9 mouse cellular contexts compared by ENCODE assay signal in genomic region chr6:31549361-31550051, GRCm38 (mm10). TPM values are rescaled to one million over a fixed set of nuclear protein-coding genes. Genes with fewer than 3 reads are reported as not detected.
DNase-seq lines count a peak whose midpoint lies in the region; ATAC-seq lines count a peak whose summit lies in the region.
"Had no signal": no experiment of that assay in that cellular context is flagged by ENCODE, and none has a peak within 500 bp of the region (broad histone marks: within the 10 kb centered on the region; RNA-seq: fewer than 3 reads in every experiment).

No protein-coding gene starts in this region.

- H3K27me3 ChIP-seq in intestine, embryonic 16.5 days (replicated peaks; ENCODE audit: control insufficient read depth, insufficient read depth, low read length) = no peaks in the 10 kb centered on the region
- H3K27me3 ChIP-seq in midbrain, embryonic 13.5 days = no peaks in the 10 kb centered on the region

- H3K36me3 ChIP-seq in intestine, embryonic 16.5 days (ENCODE audit: control insufficient read depth, insufficient read depth, low read length) = no peaks in the 10 kb centered on the region
- 0 out of 2 replicates have a peak, but pooled peaks cover 3% of the 10 kb centered on the region for H3K36me3 ChIP-seq in midbrain, embryonic 13.5 days

- DNase-seq in retina, adult 2 months (ENCODE audit: low read depth, low spot score) = peak; percentile 67
- no peak for DNase-seq in retina, embryonic 14.5 days (ENCODE audit: low spot score)
- peak; percentile 63 for DNase-seq in gastrocnemius, postnatal 10 days
- no peak for DNase-seq in c-Kit-positive CD71-positive TER-119-positive erythroid progenitor cells, embryonic 14.5 days (ENCODE audit: low spot score)
- no peak for DNase-seq in T-cell, adult 2 months (ENCODE audit: low spot score)

- 36% methylated on average over 5 of the region's 5 CpGs for WGBS in intestine, embryonic 16.5 days
- 46% methylated on average over 5 of the region's 5 CpGs for WGBS in midbrain, embryonic 13.5 days

- no peak overlapping the region for H3K4me3 ChIP-seq in intestine, embryonic 16.5 days (ENCODE audit: low read length)
- no peak overlapping the region for H3K4me3 ChIP-seq in midbrain, embryonic 13.5 days (replicated peaks)
- H3K4me3 ChIP-seq: erythroblast, embryonic 14.5 days had no signal

- peak; percentile 67 for ATAC-seq in intestine, embryonic 16.5 days
- peak; percentile 75 for ATAC-seq in midbrain, embryonic 13.5 days
- ATAC-seq in erythroblast, adult 5-6 weeks (replicated peaks; ENCODE audit: low FRiP score, poor library complexity, severe bottlenecking) = no peak

- H3K27ac ChIP-seq in intestine, embryonic 16.5 days (ENCODE audit: low read length) = no peak overlapping the region
- H3K27ac ChIP-seq in midbrain, embryonic 13.5 days = no peak overlapping the region

- H3K4me1 ChIP-seq in intestine, embryonic 16.5 days (ENCODE audit: control insufficient read depth, insufficient read depth, low read length) = peaks cover 4% of the 10 kb centered on the region
- H3K4me1 ChIP-seq in midbrain, embryonic 13.5 days (replicated peaks) = peaks cover 24% of the 10 kb centered on the region

- no peak overlapping the region for H3K9ac ChIP-seq in intestine, embryonic 16.5 days (ENCODE audit: low read depth, low read length)
- no peak overlapping the region for H3K9ac ChIP-seq in midbrain, embryonic 13.5 days (replicated peaks)

- no peaks in the 10 kb centered on the region for H3K9me3 ChIP-seq in intestine, embryonic 16.5 days (ENCODE audit: control insufficient read depth, low read length)
- H3K9me3 ChIP-seq in midbrain, embryonic 13.5 days = no peaks in the 10 kb centered on the region

- no peak overlapping the region for H3K4me2 ChIP-seq in intestine, embryonic 16.5 days (ENCODE audit: low read depth, low read length)
- no peak overlapping the region for H3K4me2 ChIP-seq in midbrain, embryonic 13.5 days (replicated peaks)

RNA-seq across cellular contexts. Expression of gene Podxl, which starts 14.3 kb away (rescaled TPM):
- 10 to 100 TPM; 24.2 to 28.3 TPM for total RNA-seq in gastrocnemius, postnatal 10 days (2021)
- polyA plus RNA-seq in intestine, embryonic 16.5 days (2015; fragmentation: Nextera tagmentation; extraction: Ambion mirVana) = 36.2 and 47.4 TPM in 2 replicates
- polyA plus RNA-seq in midbrain, embryonic 13.5 days (2015; fragmentation: Nextera tagmentation; extraction: Ambion mirVana) = 12.3 and 14.1 TPM in 2 replicates
- total RNA-seq in erythroblast, adult 5-6 weeks (2015; ENCODE audit: low replicate concordance) = not detected in 2 replicates
- not detected in 2 replicates for total RNA-seq in erythroblast, adult 5-6 weeks (2017; ENCODE audit: low replicate concordance)

Comparison
In these comparisons a context has a peak if more than half of its experiments do, and no peak if none do; other contexts are left out.
1. DNase-seq: peak in retina, adult 2 months (single experiment) and gastrocnemius, postnatal 10 days (single experiment); none in retina, embryonic 14.5 days (single experiment), c-Kit-positive CD71-positive TER-119-positive erythroid progenitor cells, embryonic 14.5 days (single experiment) and T-cell, adult 2 months (single experiment).
2. RNA of gene Podxl, which starts 14.3 kb away (total RNA-seq): 24.2 to 28.3 TPM in gastrocnemius, postnatal 10 days; not detected in erythroblast, adult 5-6 weeks; every median in the first group is over 10 times any median in the second.